Mouse (Mus musculus): Measurements from ENCODE around the gene Cped1.

- no peak for TF ChIP-seq CTCF (IDR thresholded peaks at IDR 0.05; ENCODE audit: control insufficient read depth, insufficient read depth, insufficient replicate concordance, low read depth, low read length)
- TF ChIP-seq POLR2A (IDR thresholded peaks at IDR 0.05; ENCODE audit: control insufficient read depth, low read depth, low read length) = no peak
These were observed 228.1 kb downstream of the Cped1 start for GRCm38 (mm10) chr6:22213813-22214212.
